Mouse (Mus musculus): ENCODE results near the gene Boll.

The Boll gene

GRCm38 (mm10) chr1:55238496-55238895, 124.8 kb downstream of the Boll start:
- DNase-seq (ENCODE audit: low read depth, low spot score), result no peak

- DNase-seq (ENCODE audit: low read depth, low spot score), result no peak
Observed at GRCm38 (mm10) chr1:55237643-55238161, 125.6 kb downstream of the Boll start.

- peak; percentile 88 for DNase-seq (ENCODE audit: low read depth, low spot score)
Observed at GRCm38 (mm10) chr1:55236890-55237642, 126.2 kb downstream of the Boll start, which contains the start of gene Mars2. Gene Mars2, plus strand, starts transcription at chr1:55237177.

GRCm38 (mm10) chr1:55236487-55236886, 126.8 kb downstream of the Boll start:
- no peak for DNase-seq (ENCODE audit: low read depth, low spot score)

- no peak for DNase-seq (ENCODE audit: low read depth, low spot score)
Observed at GRCm38 (mm10) chr1:55234910-55235520, 128.3 kb downstream of the Boll start.

GRCm38 (mm10) chr1:55228256-55228884, 134.9 kb downstream of the Boll start:
- no peak for DNase-seq (ENCODE audit: low read depth, low spot score)

GRCm38 (mm10) chr1:55227376-55227775, 135.9 kb downstream of the Boll start:
- no peak for DNase-seq (ENCODE audit: low read depth, low spot score)

GRCm38 (mm10) chr1:55226011-55226857, 137.0 kb downstream of the Boll start, which contains the start of gene Rftn2:
Gene Rftn2, minus strand, starts transcription at chr1:55226782.
- DNase-seq (ENCODE audit: low read depth, low spot score), result no peak

- no peak for DNase-seq (ENCODE audit: low read depth, low spot score)
Observed at GRCm38 (mm10) chr1:55225398-55225797, 137.9 kb downstream of the Boll start.

GRCm38 (mm10) chr1:55224111-55224510, 139.2 kb downstream of the Boll start:
- no peak for DNase-seq (ENCODE audit: low read depth, low spot score)

- DNase-seq (ENCODE audit: low read depth, low spot score), result no peak
Observed at GRCm38 (mm10) chr1:55223026-55223425, 140.2 kb downstream of the Boll start.

GRCm38 (mm10) chr1:55221352-55221751, 141.9 kb downstream of the Boll start:
- DNase-seq (ENCODE audit: low read depth, low spot score), result no peak

- no peak for DNase-seq (ENCODE audit: low read depth, low spot score)
Observed at GRCm38 (mm10) chr1:55217191-55217590, 146.1 kb downstream of the Boll start.

- DNase-seq (ENCODE audit: low read depth, low spot score), result no peak
Observed at GRCm38 (mm10) chr1:55215185-55215813, 148.0 kb downstream of the Boll start.

GRCm38 (mm10) chr1:55213936-55214335, 149.3 kb downstream of the Boll start:
- no peak for DNase-seq (ENCODE audit: low read depth, low spot score)

- no peak for DNase-seq (ENCODE audit: low read depth, low spot score)
Observed at GRCm38 (mm10) chr1:55213475-55213874, 149.8 kb downstream of the Boll start.

GRCm38 (mm10) chr1:55212771-55213170, 150.5 kb downstream of the Boll start:
- no peak for DNase-seq (ENCODE audit: low read depth, low spot score)

GRCm38 (mm10) chr1:55211081-55211480, 152.2 kb downstream of the Boll start:
- DNase-seq (ENCODE audit: low read depth, low spot score), result no peak

- no peak for DNase-seq (ENCODE audit: low read depth, low spot score)
Observed at GRCm38 (mm10) chr1:55210202-55210965, 152.9 kb downstream of the Boll start.

- DNase-seq (ENCODE audit: low read depth, low spot score), result no peak
Observed at GRCm38 (mm10) chr1:55208500-55209140, 154.6 kb downstream of the Boll start.

Data from embryo, embryonic 11.5 days (tissue).